Mouse (Mus musculus): ENCODE measurements around the gene Camkmt. TPM values are rescaled to one million over a fixed set of nuclear protein-coding genes. Genes with fewer than 3 reads are reported as not detected.

Camkmt gene
- total RNA-seq, 1 experiment = 7.1 TPM

GRCm38 (mm10) chr17:85328901-85329300, 238.5 kb downstream of the Camkmt start:
- TF ChIP-seq ZC3H11A (IDR thresholded peaks at IDR 0.05; ENCODE audit: borderline replicate concordance, low read depth, low read length) = no peak
- DNase-seq (ENCODE audit: low read depth, low spot score) = no peak
- Histone ChIP-seq H3K27ac (ENCODE audit: insufficient read depth, low read depth, low read length, poor library complexity, severe bottlenecking) (no peak overlapping the region), H3K9me3 (ENCODE audit: control insufficient read depth, insufficient read depth, low read depth, low read length) (no peaks in the 10 kb centered on the region), H3K36me3 (ENCODE audit: control insufficient read depth, insufficient read depth, low read length, poor library complexity, severe bottlenecking) (no peaks in the 10 kb centered on the region), H3K4me1 (ENCODE audit: control insufficient read depth in 2 of 2, insufficient read depth in 2 of 2, low read length in 2 of 2, poor library complexity in 1 of 2) (no peaks in the 10 kb centered on the region), H3K9ac (ENCODE audit: insufficient read depth, low read depth, low read length, poor library complexity, severe bottlenecking) (no peak overlapping the region), H3K4me3 (ENCODE audit: insufficient read depth in 1 of 2, low read depth in 1 of 2, low read length in 2 of 2, poor library complexity in 1 of 2, severe bottlenecking in 1 of 2) (no peak overlapping the region)
- in situ Hi-C loops (cut with MboI; ENCODE audit: low sequenced_read_pairs in 2 of 2, unreplicated experiment in 2 of 2) = no loop called here

DNA sequence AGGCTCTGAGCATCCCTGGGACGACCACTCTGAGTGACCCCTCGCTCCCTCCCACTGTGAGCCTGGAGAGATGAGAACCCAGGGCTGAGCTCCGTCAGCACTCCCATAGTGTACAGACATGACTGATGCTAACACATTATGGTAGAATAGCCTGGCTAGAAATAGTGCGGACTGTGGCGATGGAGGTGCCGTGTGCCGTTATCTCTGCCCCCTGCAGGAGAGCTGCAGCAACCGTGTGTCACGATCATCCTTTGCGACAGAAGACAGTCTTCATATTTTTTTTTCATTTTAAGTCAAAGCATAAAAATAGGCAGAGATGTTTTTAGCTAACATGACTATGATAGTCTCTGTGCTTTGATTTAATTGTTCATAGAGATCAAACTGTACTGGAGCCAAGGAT, 245.1 kb downstream of the Camkmt start:
- no peaks in the 10 kb centered on the region for H3K9me3 ChIP-seq (ENCODE audit: control insufficient read depth, insufficient read depth, low read depth, low read length)
- H3K36me3 ChIP-seq (ENCODE audit: control insufficient read depth, insufficient read depth, low read length, poor library complexity, severe bottlenecking) = no peaks in the 10 kb centered on the region
- no peak overlapping the region for H3K9ac ChIP-seq (ENCODE audit: insufficient read depth, low read depth, low read length, poor library complexity, severe bottlenecking)
- in situ Hi-C loops (cut with MboI; ENCODE audit: low sequenced_read_pairs in 2 of 2, unreplicated experiment in 2 of 2) = no loop called here
- H3K4me3 ChIP-seq (ENCODE audit: insufficient read depth in 1 of 2, low read depth in 1 of 2, low read length in 2 of 2, poor library complexity in 1 of 2, severe bottlenecking in 1 of 2) = no peak overlapping the region
- no peaks in the 10 kb centered on the region for H3K4me1 ChIP-seq (ENCODE audit: control insufficient read depth in 2 of 2, insufficient read depth in 2 of 2, low read length in 2 of 2, poor library complexity in 1 of 2)
- no peak overlapping the region for H3K27ac ChIP-seq (ENCODE audit: insufficient read depth, low read depth, low read length, poor library complexity, severe bottlenecking)
- TF ChIP-seq MAFK (IDR thresholded peaks at IDR 0.05; ENCODE audit: insufficient read depth, low read depth, low read length) (no peak), CHD2 (IDR thresholded peaks at IDR 0.05; ENCODE audit: low read depth, low read length) (no peak), ZC3H11A (IDR thresholded peaks at IDR 0.05; ENCODE audit: borderline replicate concordance, low read depth, low read length) (no peak), HCFC1 (IDR thresholded peaks at IDR 0.05; ENCODE audit: borderline replicate concordance, insufficient read depth, low read length) (no peak), ZNF384 (IDR thresholded peaks at IDR 0.05; ENCODE audit: low read depth, low read length) (no peak)
- no peak for DNase-seq (ENCODE audit: low read depth, low spot score)

DNA sequence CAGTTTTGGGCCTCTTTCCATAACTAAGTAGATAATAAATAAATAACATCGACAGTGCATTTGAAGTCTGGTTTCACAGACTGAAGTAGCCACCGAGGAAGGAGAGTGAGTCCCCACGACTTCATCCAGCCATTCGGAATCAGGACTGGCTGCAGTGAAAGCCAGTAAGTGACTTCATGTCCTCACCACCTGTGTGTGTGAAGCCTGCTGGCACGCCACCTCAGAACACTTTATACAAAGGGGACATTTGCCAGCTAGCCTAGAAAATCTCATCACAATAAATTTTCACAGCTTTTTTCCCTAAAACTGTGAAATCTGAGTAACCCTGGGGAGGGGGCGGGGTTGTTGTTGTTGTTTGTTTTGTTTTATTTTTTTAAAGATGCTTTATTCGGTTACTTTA, 247.3 kb downstream of the Camkmt start:
- Histone ChIP-seq H3K4me3 (ENCODE audit: insufficient read depth in 1 of 2, low read depth in 1 of 2, low read length in 2 of 2, poor library complexity in 1 of 2, severe bottlenecking in 1 of 2) (no peak overlapping the region), H3K36me3 (ENCODE audit: control insufficient read depth, insufficient read depth, low read length, poor library complexity, severe bottlenecking) (no peaks in the 10 kb centered on the region), H3K4me1 (ENCODE audit: control insufficient read depth in 2 of 2, insufficient read depth in 2 of 2, low read length in 2 of 2, poor library complexity in 1 of 2) (peaks cover 0 to 2% of the 10 kb centered on the region in 2 experiments; a peak in 2 of 4 replicates), H3K9ac (ENCODE audit: insufficient read depth, low read depth, low read length, poor library complexity, severe bottlenecking) (no peak overlapping the region), H3K27ac (ENCODE audit: insufficient read depth, low read depth, low read length, poor library complexity, severe bottlenecking) (no peak overlapping the region), H3K9me3 (ENCODE audit: control insufficient read depth, insufficient read depth, low read depth, low read length) (no peaks in the 10 kb centered on the region)
- in situ Hi-C loops (cut with MboI; ENCODE audit: low sequenced_read_pairs in 2 of 2, unreplicated experiment in 2 of 2) = no loop called here
- no peak for DNase-seq (ENCODE audit: low read depth, low spot score)
- no peak for TF ChIP-seq ZC3H11A (IDR thresholded peaks at IDR 0.05; ENCODE audit: borderline replicate concordance, low read depth, low read length)
- no peak for TF ChIP-seq ZNF384 (IDR thresholded peaks at IDR 0.05; ENCODE audit: low read depth, low read length)
- no peak for TF ChIP-seq CHD2 (IDR thresholded peaks at IDR 0.05; ENCODE audit: low read depth, low read length)
- no peak for TF ChIP-seq MAFK (IDR thresholded peaks at IDR 0.05; ENCODE audit: insufficient read depth, low read depth, low read length)
- no peak for TF ChIP-seq HCFC1 (IDR thresholded peaks at IDR 0.05; ENCODE audit: borderline replicate concordance, insufficient read depth, low read length)

- H3K4me3 ChIP-seq (ENCODE audit: insufficient read depth in 1 of 2, low read depth in 1 of 2, low read length in 2 of 2, poor library complexity in 1 of 2, severe bottlenecking in 1 of 2) = no peak overlapping the region
- in situ Hi-C loops (cut with MboI; ENCODE audit: low sequenced_read_pairs in 2 of 2, unreplicated experiment in 2 of 2) = no loop called here
- H3K36me3 ChIP-seq (ENCODE audit: control insufficient read depth, insufficient read depth, low read length, poor library complexity, severe bottlenecking) = no peaks in the 10 kb centered on the region
- no peak for DNase-seq (ENCODE audit: low read depth, low spot score)
- peaks cover 0 to 2% of the 10 kb centered on the region in 2 experiments; a peak in 2 of 4 replicates for H3K4me1 ChIP-seq (ENCODE audit: control insufficient read depth in 2 of 2, insufficient read depth in 2 of 2, low read length in 2 of 2, poor library complexity in 1 of 2)
- no peak overlapping the region for H3K27ac ChIP-seq (ENCODE audit: insufficient read depth, low read depth, low read length, poor library complexity, severe bottlenecking)
- TF ChIP-seq MAFK (IDR thresholded peaks at IDR 0.05; ENCODE audit: insufficient read depth, low read depth, low read length) (no peak), ZNF384 (IDR thresholded peaks at IDR 0.05; ENCODE audit: low read depth, low read length) (peak; percentile 94)
- no peak overlapping the region for H3K9ac ChIP-seq (ENCODE audit: insufficient read depth, low read depth, low read length, poor library complexity, severe bottlenecking)
- no peaks in the 10 kb centered on the region for H3K9me3 ChIP-seq (ENCODE audit: control insufficient read depth, insufficient read depth, low read depth, low read length)
These were observed 250.9 kb downstream of the Camkmt start for GRCm38 (mm10) chr17:85341134-85341700.

GRCm38 (mm10) chr17:85342471-85342870, 252.1 kb downstream of the Camkmt start:
- no peaks in the 10 kb centered on the region for H3K36me3 ChIP-seq (ENCODE audit: control insufficient read depth, insufficient read depth, low read length, poor library complexity, severe bottlenecking)

More at GRCm38 (mm10) chr17:85342471-85342870, 252.1 kb downstream of the Camkmt start:
- TF ChIP-seq HCFC1 (IDR thresholded peaks at IDR 0.05; ENCODE audit: borderline replicate concordance, insufficient read depth, low read length) (no peak), ZNF384 (IDR thresholded peaks at IDR 0.05; ENCODE audit: low read depth, low read length) (no peak), MAFK (IDR thresholded peaks at IDR 0.05; ENCODE audit: insufficient read depth, low read depth, low read length) (no peak), CHD2 (IDR thresholded peaks at IDR 0.05; ENCODE audit: low read depth, low read length) (no peak), ZC3H11A (IDR thresholded peaks at IDR 0.05; ENCODE audit: borderline replicate concordance, low read depth, low read length) (no peak)
- Histone ChIP-seq H3K4me3 (ENCODE audit: insufficient read depth in 1 of 2, low read depth in 1 of 2, low read length in 2 of 2, poor library complexity in 1 of 2, severe bottlenecking in 1 of 2) (no peak overlapping the region), H3K27ac (ENCODE audit: insufficient read depth, low read depth, low read length, poor library complexity, severe bottlenecking) (no peak overlapping the region), H3K4me1 (ENCODE audit: control insufficient read depth in 2 of 2, insufficient read depth in 2 of 2, low read length in 2 of 2, poor library complexity in 1 of 2) (peaks cover 0 to 2% of the 10 kb centered on the region in 2 experiments; a peak in 2 of 4 replicates), H3K9ac (ENCODE audit: insufficient read depth, low read depth, low read length, poor library complexity, severe bottlenecking) (no peak overlapping the region), H3K9me3 (ENCODE audit: control insufficient read depth, insufficient read depth, low read depth, low read length) (no peaks in the 10 kb centered on the region)
- in situ Hi-C loops (cut with MboI; ENCODE audit: low sequenced_read_pairs in 2 of 2, unreplicated experiment in 2 of 2) = no loop called here
- DNase-seq (ENCODE audit: low read depth, low spot score) = no peak

Data from ES-E14 (cell line).